Mouse (Mus musculus) CH12.LX (cell line): ENCODE measurements around the gene Cacng2.

Experiments used
- CTCF ChIP-seq, 2 experiments: IDR thresholded peaks in 1 of 2; conservative IDR thresholded peaks in 1 of 2; 2 replicates each; pipeline ENCODE4 v1.5.1; 2011 to 2012; ENCODE audit warnings: low read depth in 2 of 2, low read length in 2 of 2, improper control_type of control experiment in 1 of 2, inconsistent platforms in 1 of 2, mild to moderate bottlenecking in 1 of 2, moderate library complexity in 1 of 2
- EP300 ChIP-seq: IDR thresholded peaks from 2 replicates; pipeline ENCODE4 v1.6.1; 2011; ENCODE audit warnings: low read length, improper control_type of control experiment
- ETS1 ChIP-seq: conservative IDR thresholded peaks from 2 replicates; pipeline ENCODE4 v1.6.1; 2012; ENCODE audit warnings: low read depth, mild to moderate bottlenecking, inconsistent platforms, low read length, improper control_type of control experiment, moderate library complexity
- MAZ ChIP-seq: IDR thresholded peaks from 2 replicates; pipeline ENCODE4 v1.6.1; 2012; ENCODE audit warnings: low read depth, mild to moderate bottlenecking, inconsistent platforms, low read length, improper control_type of control experiment, moderate library complexity
- MEF2A ChIP-seq: IDR thresholded peaks from 2 replicates; pipeline ENCODE4 v1.6.1; 2014; ENCODE audit warnings: low read depth, mild to moderate bottlenecking, inconsistent platforms, low read length, improper control_type of control experiment, borderline replicate concordance
- MXI1 ChIP-seq: IDR thresholded peaks from 2 replicates; pipeline ENCODE4 v1.6.1; 2011; ENCODE audit warnings: mild to moderate bottlenecking, low read depth, low read length, improper control_type of control experiment
- NRF1 ChIP-seq: IDR thresholded peaks from 2 replicates; pipeline ENCODE4 v1.6.1; 2014; ENCODE audit warnings: low read depth, mild to moderate bottlenecking, inconsistent platforms, low read length, improper control_type of control experiment, moderate library complexity
- POLR2A ChIP-seq: IDR thresholded peaks from 2 replicates; pipeline ENCODE4 v1.6.1; 2011; ENCODE audit warnings: low read depth, mild to moderate bottlenecking, improper control_type of control experiment, low read length
- POLR2AphosphoS2 ChIP-seq: IDR thresholded peaks from 2 replicates; pipeline ENCODE4 v1.6.1; 2011; ENCODE audit warnings: low read depth, low read length, improper control_type of control experiment
- RAD21 ChIP-seq: IDR thresholded peaks from 2 replicates; pipeline ENCODE4 v1.6.1; 2011; ENCODE audit warnings: low read depth, mild to moderate bottlenecking, low read length, improper control_type of control experiment, moderate library complexity
- SIN3A ChIP-seq: IDR thresholded peaks from 2 replicates; pipeline ENCODE4 v1.6.1; 2012; ENCODE audit warnings: low read length, improper control_type of control experiment, inconsistent platforms
- TCF12 ChIP-seq: IDR thresholded peaks from 2 replicates; pipeline ENCODE4 v1.6.1; 2014; ENCODE audit warnings: low read depth, mild to moderate bottlenecking, inconsistent platforms, low read length, improper control_type of control experiment
- USF1 ChIP-seq: IDR thresholded peaks from 2 replicates; pipeline ENCODE4 v1.6.1; 2014; ENCODE audit warnings: low read depth, mild to moderate bottlenecking, inconsistent platforms, low read length, improper control_type of control experiment
- USF2 ChIP-seq: conservative IDR thresholded peaks from 2 replicates; pipeline ENCODE4 v1.6.1; 2011; ENCODE audit warnings: low read depth, low read length, improper control_type of control experiment

- TF ChIP-seq CTCF (conservative IDR thresholded peaks at IDR 0.05 in 1 of 2, IDR thresholded peaks at IDR 0.05 in 1 of 2; ENCODE audit: low read depth in 2 of 2, low read length in 2 of 2) (no peak), USF1 (no peak), EP300 (no peak), POLR2A (no peak), USF2 (no peak), NRF1 (no peak), POLR2AphosphoS2 (no peak), TCF12 (no peak), MEF2A (no peak), SIN3A (no peak), MAZ (no peak), RAD21 (no peak), ETS1 (no peak), MXI1 (no peak)
Observed at GRCm38 (mm10) chr15:78140226-78140625, 20.4 kb upstream of the Cacng2 start.
